Mouse (Mus musculus) cerebellum, adult (tissue): ENCODE results near the gene Rnf213.
"Not testable (repeated sequence)": the region's sequence is repeated elsewhere in the genome, so short reads cannot be mapped to it uniquely, and the experiment has no call there.

Experiments
- ATAC-seq: cut with Nextera tagmentation; 2 replicates; pipeline ENCODE4 v1.9.2; 2017; ENCODE audit warnings: mild to moderate bottlenecking, moderate library complexity, mixed read lengths; ENCODE audit not compliant: insufficient number of reproducible peaks, low FRiP score, low TSS enrichment

The Rnf213 gene

DNA sequence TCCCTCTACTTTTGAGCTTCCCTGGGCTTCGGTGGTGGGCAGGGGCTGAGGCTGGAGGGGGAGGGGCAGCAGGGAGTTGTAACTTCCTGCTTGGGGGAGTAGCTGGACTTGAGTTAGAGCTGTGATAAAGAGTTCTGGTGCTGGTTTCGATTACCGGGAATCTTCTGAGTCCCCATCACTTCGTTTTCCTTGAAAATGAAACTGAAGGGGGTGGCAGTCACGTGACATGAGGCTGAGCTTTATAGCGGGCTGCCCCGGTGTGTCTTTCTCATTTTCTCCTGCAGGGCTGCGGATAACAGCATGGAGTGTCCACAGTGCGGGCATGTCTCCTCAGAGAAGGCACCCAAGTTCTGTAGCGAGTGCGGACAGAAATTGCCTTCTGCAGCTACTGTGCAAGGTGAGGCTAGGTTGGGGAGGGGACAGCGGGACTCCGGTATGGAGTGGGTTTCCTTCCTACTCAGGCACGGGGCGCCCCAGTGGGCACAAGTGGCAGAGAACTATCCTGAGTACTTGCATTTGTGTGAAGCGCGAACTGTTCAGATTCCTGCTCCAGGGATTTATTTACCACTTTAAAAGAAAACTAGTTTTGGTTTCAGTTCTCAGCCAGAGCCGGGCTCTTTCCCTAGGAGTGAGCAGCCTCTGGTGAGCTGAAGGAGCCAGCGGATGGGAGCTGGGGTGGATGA, at the start of gene Rnf213:
TSS of gene Rnf213 (plus strand) at position 301 of the 683 bp plus-strand sequence.
- ATAC-seq = no peak

DNA sequence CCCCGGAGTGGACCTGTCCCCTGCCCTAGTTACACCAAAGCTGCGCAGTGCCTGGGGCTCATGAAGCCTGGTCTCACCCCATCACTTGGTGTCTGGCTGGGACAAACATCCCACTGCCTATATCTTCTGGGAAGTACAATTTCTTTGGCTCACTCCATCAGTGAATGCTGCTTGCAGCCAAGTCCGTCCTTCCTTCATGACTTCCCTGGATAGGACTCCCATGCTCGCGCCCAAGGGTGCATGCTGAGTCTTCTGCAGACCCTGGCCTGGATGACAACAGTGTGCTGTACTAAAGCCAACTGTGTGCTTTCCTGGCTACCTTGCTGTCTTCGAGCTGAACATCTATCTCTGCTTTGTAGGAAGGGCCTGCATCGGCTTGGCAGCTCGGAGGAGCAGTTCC, 48.7 kb upstream of the Rnf213 start:
- ATAC-seq = no peak

DNA sequence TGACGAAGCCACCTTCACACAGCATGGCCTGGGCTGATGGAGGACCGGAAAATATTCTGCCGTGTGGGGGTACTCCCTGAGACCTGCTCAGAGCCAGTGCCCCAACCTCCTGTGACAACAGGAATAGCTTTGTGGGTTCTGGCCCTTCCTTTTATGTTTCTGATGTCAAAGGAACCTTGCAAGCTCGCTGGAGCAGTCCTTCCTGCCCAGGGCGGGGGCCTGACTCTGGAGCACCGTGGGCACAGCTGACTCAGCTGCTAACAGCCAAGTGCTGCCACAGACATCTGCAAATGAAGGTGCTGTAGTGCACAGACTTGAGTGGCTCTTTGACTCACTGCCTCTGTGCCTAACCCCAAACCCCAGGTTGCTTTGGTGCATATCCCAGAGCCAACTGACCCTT, 48.0 kb upstream of the Rnf213 start:
- ATAC-seq = no peak

DNA sequence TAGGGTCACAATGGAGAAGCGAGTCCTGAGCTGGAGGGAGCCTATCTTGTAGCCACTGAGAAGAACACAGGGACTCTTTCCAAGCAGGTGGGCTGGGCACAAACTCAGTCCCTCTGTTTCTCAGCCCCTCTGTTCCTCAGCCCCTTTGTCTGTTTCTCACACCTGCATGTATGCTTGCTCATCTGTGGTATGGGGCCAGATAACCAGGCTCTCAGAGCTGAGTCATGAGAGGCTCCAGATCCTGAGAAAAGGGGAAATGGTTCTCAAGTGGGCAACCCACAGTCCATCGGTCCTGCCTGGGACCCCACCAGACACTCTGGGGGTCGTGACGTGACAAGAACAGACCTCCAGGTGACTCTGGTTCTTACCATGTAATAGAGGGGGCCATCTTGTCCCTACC, 45.8 kb upstream of the Rnf213 start:
- ATAC-seq = no peak

DNA sequence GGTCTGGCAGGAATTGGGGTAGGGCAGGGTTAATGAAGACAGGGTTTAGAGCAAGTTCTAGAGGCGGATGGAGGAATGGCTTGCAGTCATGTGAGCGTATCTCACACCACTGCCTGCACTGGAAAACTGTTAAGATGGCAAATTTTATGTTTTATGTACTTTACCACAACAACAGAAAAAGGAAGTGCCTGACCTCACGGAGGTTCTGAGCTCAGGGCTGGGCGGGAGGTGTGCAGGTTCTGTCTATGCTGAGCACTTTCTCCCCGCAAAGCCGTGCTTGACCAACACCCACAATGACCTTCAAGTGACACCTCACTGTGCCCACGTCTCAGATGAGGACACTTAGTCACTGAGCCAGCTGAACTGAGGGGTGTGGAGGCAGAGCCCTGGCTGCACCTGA, 40.8 kb upstream of the Rnf213 start:
- ATAC-seq = no peak

DNA sequence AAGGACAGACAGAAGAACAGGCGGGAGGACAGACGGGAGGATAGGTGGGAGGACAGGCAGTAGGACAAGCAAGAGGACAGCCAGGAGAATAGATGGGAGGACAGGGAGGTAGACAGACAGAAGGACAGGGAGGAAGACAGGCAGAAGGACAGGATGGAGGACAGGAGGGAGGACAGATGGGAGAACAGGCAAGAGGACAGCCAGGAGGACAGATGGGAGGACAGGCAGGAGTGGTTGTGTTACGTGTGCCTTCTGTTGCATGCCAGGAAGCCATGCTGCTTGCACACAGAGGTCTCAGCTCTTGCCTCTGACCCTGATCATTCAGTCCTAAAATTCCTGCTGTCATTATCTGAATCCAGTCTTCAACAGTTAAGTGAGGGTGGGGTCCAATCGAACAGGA, 39.0 kb upstream of the Rnf213 start:
- ATAC-seq = no peak

DNA sequence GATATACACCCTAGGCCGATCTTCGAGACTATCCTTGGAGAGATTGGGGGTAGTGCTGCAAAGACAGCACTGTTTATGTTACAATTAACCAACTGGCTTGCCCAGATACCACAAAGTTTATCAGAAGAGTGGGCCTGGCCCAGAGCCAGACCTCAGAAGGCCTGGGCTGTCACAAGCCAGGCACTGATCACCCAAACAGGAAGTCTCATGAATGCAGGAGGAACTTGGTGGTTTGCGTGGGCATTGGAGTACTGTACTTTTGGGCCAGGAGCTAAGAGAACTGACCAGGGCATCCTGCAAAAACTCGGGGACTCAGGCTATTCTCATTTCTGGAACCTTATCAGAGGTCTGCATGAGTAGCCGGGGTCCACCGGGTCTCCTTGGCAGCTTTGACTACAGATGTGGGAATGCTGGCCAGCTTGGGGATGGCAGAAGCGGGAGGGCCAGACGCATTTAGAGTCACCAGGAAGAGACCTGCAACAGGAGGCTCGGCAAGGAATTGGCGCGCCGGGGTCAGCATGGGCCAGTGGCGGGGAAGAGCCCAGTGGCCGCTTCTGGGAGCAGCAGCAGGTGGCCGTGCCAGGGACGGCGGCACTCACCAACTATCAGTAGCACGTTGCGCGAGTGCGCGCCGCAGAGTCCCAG, 38.0 kb upstream of the Rnf213 start:
- no peak for ATAC-seq

DNA sequence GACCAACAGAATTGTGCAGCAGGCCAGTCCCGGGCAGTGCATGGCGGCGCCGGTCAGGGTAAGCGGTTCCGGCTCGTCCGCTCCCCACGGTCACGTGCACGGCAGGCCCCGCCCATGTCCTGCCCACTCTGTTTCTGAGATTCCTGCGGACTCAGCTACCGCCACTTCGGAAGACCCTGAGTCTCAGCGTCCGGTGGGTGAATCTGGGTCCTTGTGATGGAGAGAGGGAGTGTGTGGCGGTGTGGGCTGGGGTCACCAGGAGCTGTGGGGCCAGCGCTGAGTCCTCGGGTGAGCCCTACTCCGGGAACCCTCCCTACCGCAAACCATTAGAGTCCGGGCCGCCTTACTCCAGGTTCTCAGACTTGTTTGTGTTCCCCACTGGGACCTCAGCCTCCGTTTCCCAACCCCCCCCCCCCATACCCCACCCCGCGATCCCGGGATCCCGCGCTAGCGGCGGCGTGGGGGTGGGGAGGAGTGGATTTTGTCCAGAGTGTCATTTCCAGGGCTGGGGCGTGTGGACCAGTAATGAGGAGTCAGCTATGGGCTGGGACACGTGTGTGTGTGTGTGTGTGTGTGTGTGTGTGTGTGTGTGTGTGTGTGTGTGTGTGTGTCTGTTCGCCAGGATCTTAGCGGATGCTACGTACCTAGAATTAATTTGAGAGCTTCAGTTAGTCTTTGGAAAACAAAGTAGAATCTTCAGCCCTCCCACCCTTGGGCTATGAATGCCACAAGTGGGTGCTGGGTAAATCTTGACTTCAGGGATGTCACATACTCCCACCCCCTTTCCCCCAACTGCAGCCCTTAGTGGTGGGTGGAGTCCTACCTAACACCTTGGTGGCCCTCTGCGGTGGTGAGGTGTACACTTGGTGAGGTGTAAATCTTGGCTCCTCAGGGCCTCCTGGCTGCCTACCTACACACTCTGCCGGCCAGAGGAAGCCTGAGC, 37.2 kb upstream of the Rnf213 start, which contains the start of the genes Sgsh and Slc26a11:
TSS of gene Sgsh (minus strand) at position 94 of the 943 bp plus-strand sequence.
TSS of gene Slc26a11 (plus strand) at position 115 of the 943 bp plus-strand sequence.
- ATAC-seq = peak; percentile 85; the same call in 1 of the 2 replicates

DNA sequence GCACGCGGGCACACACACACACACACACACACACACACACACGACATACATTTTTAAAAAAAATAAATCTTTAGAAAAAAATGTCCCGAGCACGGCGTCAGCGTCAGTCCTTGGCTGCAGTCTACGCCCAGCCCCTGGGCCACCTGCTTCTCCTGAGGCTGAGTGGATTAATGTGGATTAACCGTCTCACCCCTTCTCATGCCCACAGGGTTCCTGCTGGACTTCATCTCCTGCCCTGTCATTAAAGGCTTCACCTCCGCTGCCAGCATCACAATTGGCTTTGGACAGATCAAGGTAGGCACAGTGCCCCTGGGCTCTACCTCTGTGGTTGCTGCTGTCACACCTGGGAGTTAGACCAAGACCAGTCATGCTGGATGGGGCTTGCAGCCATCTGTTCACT, 33.8 kb upstream of the Rnf213 start:
- no peak for ATAC-seq

DNA sequence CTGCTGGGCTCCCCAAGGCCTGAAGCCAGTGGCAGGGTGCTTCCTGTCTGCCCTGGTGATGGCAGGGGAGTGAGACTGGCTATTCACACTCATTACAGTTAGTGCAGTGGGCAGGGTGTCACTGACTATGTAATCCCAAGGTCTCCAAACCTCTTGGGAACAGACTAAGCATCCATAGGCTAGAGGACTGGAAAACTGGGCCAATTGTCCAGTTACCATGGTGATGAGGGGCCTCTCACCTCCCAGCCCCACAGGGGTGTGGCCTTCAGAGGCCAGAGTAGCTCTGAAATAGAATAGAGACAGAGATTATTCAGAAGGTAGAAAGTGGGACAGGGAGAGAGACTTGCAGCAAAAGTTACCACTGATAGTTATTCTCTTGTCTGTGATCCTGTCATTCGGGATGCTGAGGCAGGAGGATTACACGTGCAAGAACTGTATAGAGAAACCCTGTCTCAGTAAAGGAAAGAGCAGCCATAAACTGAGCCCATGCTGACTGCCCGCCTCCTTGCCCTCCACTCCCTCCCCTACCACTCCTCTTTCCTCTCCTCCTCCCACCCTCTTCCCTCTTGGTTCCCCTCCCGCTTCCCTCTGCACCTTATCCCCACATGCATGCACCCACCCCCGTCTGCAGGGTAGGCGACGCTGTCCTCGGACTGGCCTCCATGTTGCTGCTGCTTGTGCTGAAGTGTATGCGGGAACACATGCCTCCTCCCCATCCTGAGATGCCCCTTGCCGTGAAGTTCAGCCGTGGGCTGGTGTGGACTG, 29.9 kb upstream of the Rnf213 start:
- no peak for ATAC-seq

DNA sequence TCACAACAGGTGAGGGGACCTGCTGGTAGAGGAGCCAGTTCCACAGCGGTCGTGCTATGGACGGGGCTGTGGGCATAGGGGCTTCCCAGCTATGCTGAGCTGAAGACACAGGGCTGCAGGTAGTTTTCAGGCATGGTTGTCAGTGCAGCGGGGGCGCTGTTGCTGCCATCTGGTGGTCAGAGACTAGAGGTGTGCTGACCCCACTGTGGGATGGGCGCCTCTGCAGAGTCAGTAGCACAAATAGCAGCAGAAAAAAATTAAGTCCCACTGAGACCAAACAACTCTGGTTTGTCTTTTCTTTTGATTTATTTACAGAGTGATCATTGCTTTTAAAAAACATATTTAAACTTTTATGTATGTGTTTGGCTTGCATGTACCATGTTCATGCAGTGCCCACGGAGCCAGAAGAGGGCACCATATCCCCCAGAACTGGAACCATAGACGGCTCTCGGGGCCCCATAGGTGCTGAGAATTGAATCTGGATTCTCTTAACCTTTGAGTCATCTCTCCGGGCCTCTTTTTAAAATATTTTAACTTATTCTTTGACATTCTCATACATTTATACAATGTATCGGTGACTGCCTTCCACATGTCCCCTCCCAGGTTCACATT, 29.3 kb upstream of the Rnf213 start:
- peak; percentile 52; the same call in 1 of the 2 replicates for ATAC-seq

DNA sequence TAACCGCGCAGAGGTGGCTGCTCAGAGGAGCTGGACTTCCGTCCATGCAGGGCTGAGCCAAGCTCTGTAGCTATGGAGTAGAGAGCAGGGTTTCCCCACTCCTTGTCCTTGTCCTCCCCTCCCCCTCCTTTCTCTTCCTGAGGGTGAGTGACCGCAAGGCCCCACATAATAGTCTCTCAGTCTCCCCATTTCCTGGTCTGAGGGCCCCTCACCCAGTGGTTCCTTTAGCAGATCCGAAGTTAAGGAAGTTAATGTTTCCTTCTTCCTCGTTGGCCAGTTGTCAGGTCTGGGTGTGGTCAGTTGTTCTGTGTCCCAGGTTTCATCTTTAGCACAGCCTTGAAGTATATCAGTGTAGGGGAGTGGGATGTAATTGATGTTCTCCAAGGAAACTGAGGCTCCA, 17.5 kb upstream of the Rnf213 start:
- no peak for ATAC-seq

DNA sequence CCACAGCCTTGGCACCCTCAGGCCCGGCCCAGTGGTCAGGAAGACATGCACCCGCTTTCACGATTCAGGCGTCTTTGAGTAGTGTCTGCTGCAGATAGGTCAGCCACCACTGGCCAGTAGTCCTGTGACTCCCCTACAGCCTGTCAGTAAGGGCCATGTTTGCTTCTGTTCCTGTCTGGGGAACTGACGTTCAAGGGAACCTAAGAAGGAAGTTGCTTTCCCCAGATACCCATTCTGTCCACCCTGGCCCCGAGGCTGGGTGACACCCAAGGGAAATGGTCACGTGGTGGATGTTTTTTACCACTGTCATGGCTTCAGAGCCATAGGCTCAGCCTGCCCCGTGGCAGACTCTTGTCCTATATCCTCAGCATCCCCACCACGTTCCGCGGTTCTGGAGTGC, 15.6 kb upstream of the Rnf213 start:
- ATAC-seq = no peak

DNA sequence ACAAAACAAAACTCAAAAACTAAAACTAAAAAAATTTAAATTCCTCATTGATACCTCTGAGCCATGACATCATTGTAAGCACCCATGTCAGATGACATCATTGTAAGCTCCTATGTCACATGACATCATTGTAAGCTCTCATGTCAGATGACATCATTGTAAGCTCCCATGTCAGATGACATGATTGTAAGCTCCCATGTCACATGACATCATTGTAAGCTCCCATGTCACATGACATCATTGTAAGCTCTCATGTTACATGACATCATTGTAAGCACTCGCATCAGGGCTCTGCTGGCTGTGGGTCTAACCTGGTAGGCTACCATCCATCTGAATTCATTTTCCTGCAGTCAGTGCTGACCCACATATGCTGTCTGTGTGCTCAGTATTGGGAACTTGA, 14.3 kb upstream of the Rnf213 start:
- ATAC-seq = no peak

DNA sequence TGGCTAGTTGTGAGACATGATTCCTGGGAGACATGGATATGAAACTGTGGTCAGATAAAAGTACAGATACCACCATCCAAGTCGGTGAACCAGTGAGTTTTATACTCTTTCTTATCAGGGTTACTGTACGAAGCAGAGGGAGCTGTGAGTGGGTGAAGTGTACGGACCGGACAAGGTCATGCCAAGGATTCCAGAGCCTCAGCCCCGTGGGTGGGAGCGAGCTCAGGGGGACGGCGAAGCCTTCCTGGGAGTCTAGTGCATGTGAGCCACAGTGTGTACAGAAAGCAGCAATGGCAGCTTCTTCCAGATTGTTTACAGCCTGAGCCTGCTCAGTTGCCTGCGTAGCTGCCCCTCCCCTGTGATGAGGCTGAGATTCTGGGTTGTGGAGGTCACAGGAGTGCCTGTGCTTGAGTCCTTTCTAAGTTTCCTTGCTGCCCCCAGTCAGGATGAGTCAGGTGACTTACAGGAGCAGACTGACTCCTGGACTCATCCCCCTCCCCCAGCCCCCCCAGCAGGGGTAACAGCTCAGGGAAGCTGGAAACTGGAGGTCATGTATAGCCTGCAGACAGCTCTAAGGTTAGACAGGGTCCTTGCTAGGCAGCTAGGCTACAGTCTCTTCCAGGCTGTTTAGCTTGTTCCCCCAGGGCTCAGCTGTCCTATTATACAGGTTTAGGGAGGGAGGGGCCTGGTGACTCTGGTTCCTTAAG, 11.1 kb upstream of the Rnf213 start:
- no peak for ATAC-seq

DNA sequence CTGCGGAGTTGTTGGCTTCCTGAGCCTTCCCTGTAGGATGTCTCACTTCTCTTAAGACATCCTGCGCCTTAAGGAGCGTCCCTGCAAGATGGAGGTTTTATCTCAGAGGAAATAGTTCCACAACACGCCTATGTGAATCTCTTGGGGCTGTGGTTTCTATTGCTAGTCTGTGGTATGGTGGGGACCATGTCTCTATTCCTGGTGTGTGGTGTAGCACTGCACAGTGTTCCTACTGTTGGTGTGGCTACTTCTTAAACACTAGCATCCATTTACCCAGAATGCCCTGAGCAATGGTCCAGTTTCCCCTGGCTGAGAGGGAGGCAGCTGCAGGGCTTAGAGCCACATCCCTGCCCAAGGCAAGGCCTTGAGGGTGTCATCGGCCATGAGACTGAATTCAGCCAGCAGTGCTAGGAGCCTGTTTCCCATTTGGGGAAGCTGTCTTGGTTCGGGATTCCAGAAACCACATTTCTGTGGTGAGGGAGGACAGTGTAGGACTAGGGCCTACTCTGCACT, 10.5 kb upstream of the Rnf213 start:
- ATAC-seq = no peak

DNA sequence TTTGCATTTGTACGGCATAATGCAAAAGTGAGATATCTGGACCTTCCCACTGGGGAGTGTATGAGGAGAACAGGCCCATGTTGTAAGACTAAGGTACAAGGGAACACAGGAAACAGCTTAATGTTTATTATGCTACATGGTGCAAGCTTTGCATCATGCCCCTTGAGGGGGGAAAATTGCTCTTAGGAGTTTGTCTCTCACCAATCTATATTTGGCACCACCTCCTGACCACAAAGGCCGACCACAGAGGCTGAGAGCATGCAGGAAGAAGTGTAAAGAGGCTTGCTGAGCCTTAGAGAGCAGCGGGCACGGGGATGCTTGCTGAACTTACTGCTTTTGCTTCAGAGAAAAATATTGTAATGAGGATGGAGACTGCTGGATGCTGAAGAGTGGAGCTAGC, 8.0 kb upstream of the Rnf213 start:
- no peak for ATAC-seq

DNA sequence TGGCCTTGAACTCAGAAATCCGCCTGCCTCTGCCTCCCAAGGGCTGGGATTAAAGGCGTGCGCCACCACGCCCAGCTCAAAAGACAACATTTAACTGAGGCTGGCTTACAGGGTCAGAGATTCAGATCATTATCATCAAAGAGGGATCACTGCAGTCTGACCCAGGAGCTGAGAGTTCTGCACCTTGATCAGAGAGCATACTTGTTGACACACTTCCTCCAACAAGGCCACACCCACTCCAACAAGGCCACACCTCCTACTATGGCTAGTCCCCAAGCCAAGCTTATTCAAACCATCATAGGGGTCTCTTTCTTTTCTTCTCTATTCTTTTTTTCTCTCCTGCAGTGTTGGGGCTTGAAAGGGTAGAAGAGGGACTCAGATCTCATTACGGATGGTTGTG, 6.6 kb upstream of the Rnf213 start:
- no peak for ATAC-seq

DNA sequence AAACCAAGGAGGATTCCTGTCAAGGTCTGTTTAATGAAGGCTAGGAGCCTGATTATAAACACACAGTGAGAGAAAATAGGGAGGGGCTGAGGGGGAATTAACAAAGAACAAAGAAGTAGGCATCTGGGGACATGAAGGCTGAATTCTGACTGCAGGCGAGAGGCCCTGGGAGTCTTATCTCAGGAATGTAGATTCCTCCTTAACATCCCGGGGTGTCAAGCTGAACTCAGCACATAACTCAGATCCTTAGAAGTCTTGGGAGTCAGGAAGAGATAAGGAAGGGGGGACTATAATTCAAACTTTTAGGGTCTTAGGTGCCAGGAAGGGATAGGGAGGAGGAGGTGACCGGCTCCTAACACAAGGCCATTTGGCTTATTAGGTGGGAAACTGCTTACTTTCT, 5.6 kb upstream of the Rnf213 start:
- ATAC-seq = not testable (repeated sequence)
